In genomic region chr15:88509626-88510025, GRCm38 (mm10) we compare ENCODE assay signal across 10 mouse cellular contexts.
DNase-seq lines count a peak whose midpoint lies in the region.
"Had no signal": no experiment of that assay in that cellular context is flagged by ENCODE, and none has a peak within 500 bp of the region (broad histone marks: within the 10 kb centered on the region; RNA-seq: fewer than 3 reads in every experiment).

No protein-coding gene starts in this region.

- intact Hi-C loops in left cerebral cortex, postnatal 36 days (cut with DNase I): no loop called here

- DNase-seq in heart, adult 11 months: peak; percentile 58
- DNase-seq in heart, adult 8-10 months (ENCODE audit: low spot score): no peak
- peak; percentile 49 for DNase-seq in cerebellum, adult 11-12 months
- DNase-seq in frontal cortex, postnatal 36 days (ENCODE audit: low spot score in 2 of 2): peak; percentile 21 to 43
- peak; percentile 17 to 18 for DNase-seq in left cerebral cortex, postnatal 36 days (ENCODE audit: low spot score in 2 of 2)
- no peak for DNase-seq in yolk sac, embryonic 10.5 days (ENCODE audit: low spot score)
- no peak for DNase-seq in lung, postnatal 14 days
- no peak for DNase-seq in testis, postnatal 14 days (ENCODE audit: low spot score)
- DNase-seq: liver, postnatal 0 days; thymus, postnatal 25 days had no signal

Comparison
In these comparisons a context has a peak if more than half of its experiments do, and no peak if none do; other contexts are left out.
1. DNase-seq: peak in heart, adult 11 months (single experiment), cerebellum, adult 11-12 months (single experiment), frontal cortex, postnatal 36 days (2 of 2) and left cerebral cortex, postnatal 36 days (2 of 2); none in heart, adult 8-10 months (single experiment), yolk sac, embryonic 10.5 days (single experiment), lung, postnatal 14 days (single experiment) and testis, postnatal 14 days (single experiment).